Mouse (Mus musculus) spleen, adult 2 months (tissue): ENCODE measurements at regions not wholly inside any gene's neighbourhood (a gene's known extent, or its start where the extent isn't known, plus 50 kb on each side); places are given as distances from the start of the nearest gene placed in this dataset.

Experiments used
- DNase-seq, 2 experiments: peaks; one replicate each; pipeline versions ENCODE4 v3.0.0 to v3.0.0-alpha.2; 2012 to 2021; ENCODE audit warnings: low spot score in 2 of 2, low read depth in 1 of 2
- H3K27ac ChIP-seq: fragments of 200-500 bp; 2 replicates; pipeline ENCODE4 v1.5.1; 2012; ENCODE audit warnings: low read length, inconsistent platforms; ENCODE audit not compliant: insufficient read depth
- H3K27me3 ChIP-seq: fragments of 200-500 bp; 2 replicates; pipeline ENCODE4 v1.6.1; 2012; ENCODE audit warnings: mild to moderate bottlenecking, moderate library complexity, low read length, inconsistent platforms; ENCODE audit not compliant: control insufficient read depth, insufficient read depth
- H3K36me3 ChIP-seq: fragments of 200-500 bp; 2 replicates; pipeline ENCODE4 v1.6.1; 2012; ENCODE audit warnings: mild to moderate bottlenecking, low read length, inconsistent platforms; ENCODE audit not compliant: control insufficient read depth, insufficient read depth
- H3K4me1 ChIP-seq: fragments of 200-500 bp; 2 replicates; pipeline ENCODE4 v1.6.1; 2011; ENCODE audit warnings: inconsistent platforms; ENCODE audit not compliant: control insufficient read depth, insufficient read depth, insufficient read length
- H3K4me3 ChIP-seq: fragments of 200-500 bp; 2 replicates; pipeline ENCODE4 v1.5.1; 2011; ENCODE audit warnings: mild to moderate bottlenecking, inconsistent platforms; ENCODE audit not compliant: insufficient read depth, insufficient read length; ENCODE audit errors: extremely low read depth
- CTCF ChIP-seq: fragments of 200-500 bp; IDR thresholded peaks from 2 replicates; pipeline ENCODE4 v1.5.1; 2011; ENCODE audit warnings: mild to moderate bottlenecking, inconsistent platforms; ENCODE audit not compliant: insufficient read depth, insufficient read length, insufficient replicate concordance; ENCODE audit errors: extremely low read depth
- POLR2A ChIP-seq: fragments of 200-500 bp; IDR thresholded peaks from 2 replicates; pipeline ENCODE4 v1.6.1; 2011; ENCODE audit warnings: low read depth, low read length, inconsistent platforms
- whole genome bisulfite sequencing: fragments of 180-500 bp; shearing (Covaris S2); methylation state at CpG from one replicate; pipeline ENCODE4 v1.1.7; 2018; 5-methylcytosine and 5-hydroxymethylcytosine counted together

DNA sequence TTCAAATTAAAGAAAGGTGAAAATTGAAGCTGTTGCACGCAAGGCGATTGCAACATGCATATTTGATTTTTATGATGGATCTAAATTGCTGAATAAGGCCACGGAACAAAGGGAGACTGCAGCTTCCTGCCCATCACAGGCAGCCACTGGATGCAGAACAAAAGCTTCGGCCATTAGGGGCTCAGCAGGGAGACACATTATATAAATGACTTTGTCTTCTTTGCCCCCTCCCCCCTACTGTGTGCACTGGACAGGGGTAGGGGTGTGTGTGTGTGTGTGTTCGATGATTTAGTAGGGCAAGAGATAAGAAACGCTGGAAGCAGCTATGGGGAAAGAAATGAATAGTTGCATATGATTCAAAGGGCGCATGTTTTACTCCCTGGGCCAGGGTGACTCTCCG lies 481.2 kb upstream of the Pmfbp1 start:
- Histone ChIP-seq H3K27ac (no peak overlapping the region), H3K27me3 (no peaks in the 10 kb centered on the region), H3K4me1 (no peaks in the 10 kb centered on the region), H3K4me3 (no peak overlapping the region), H3K36me3 (no peaks in the 10 kb centered on the region)
- WGBS = 72% methylated on average over 8 of the region's 8 CpGs
- TF ChIP-seq CTCF (no peak), POLR2A (no peak)
- no peak for DNase-seq

DNA sequence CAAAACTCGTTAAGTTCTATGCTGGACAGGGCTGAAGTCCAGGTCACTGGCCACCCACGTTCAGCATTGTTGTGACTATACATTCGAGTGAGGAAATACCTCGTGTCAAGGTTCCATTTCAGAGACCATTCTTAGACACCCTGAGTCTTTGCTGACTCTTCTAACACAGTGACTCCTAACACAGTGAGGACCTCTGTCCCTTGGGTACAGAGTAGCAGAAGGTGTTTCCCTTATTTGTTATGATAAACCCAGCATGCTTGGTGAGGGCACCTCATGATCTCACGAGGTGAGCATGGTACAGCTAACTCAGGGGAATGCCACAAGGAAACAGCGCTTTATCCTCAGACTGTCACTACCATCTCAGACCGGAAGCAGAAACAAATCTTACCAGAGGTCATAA lies 480.2 kb upstream of the Pmfbp1 start:
- Histone ChIP-seq H3K27me3 (no peaks in the 10 kb centered on the region), H3K4me1 (no peaks in the 10 kb centered on the region), H3K36me3 (no peaks in the 10 kb centered on the region), H3K4me3 (no peak overlapping the region), H3K27ac (no peak overlapping the region)
- WGBS = 81% methylated on average over 7 of the region's 7 CpGs
- TF ChIP-seq CTCF (no peak), POLR2A (no peak)
- no peak for DNase-seq

DNA sequence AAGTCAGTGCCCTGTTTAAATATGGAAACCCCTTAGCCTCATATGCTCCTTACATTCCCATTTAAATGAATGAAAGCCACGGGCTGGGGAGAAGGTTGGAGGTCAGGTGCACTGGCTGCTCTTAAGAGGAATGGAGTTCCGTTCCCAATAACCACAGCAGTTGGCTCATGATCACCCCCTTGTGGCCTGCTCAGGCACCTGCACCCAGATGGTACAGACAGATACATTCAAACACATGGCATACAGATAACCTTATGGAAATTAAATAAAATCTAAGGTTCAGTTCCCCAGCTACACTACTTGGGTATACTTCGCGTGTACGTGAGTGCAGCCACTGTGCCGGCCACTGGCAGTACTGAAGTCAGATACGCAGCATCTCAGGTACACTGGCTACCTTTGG lies 479.1 kb upstream of the Pmfbp1 start:
- WGBS = 69% methylated on average over 7 of the region's 7 CpGs
- no peak for TF ChIP-seq POLR2A
- peak; percentile 52; the same call in 1 of the 2 replicates for TF ChIP-seq CTCF
- no peak for DNase-seq
- Histone ChIP-seq H3K4me1 (no peaks in the 10 kb centered on the region), H3K27ac (no peak overlapping the region), H3K4me3 (no peak overlapping the region), H3K27me3 (no peaks in the 10 kb centered on the region), H3K36me3 (no peaks in the 10 kb centered on the region)

DNA sequence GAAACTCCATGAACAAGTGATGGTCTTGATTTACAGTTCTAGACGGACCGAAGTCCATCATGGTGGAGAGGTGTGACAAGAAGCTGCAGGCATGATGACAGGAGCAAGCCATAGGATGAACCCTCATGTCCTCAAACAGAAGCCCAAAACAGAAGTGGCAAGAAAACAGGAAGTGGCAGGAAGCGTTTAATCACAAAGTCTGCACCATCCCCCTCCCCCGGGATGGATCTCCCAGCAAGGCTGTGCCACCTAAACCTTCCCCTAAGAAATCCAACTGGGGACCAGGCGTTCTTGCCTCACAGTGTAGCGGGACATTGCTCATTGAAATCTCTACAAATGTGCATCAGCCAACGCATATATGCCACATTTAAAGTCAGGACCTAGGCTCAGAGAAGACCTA lies 474.3 kb upstream of the Pmfbp1 start:
- DNase-seq = no peak
- H3K27me3 ChIP-seq = no peaks in the 10 kb centered on the region
- H3K4me3 ChIP-seq = no peak overlapping the region
- WGBS = 54% methylated on average over 7 of the region's 7 CpGs
- H3K4me1 ChIP-seq = no peaks in the 10 kb centered on the region
- no peak for TF ChIP-seq CTCF
- no peak for TF ChIP-seq POLR2A
- no peaks in the 10 kb centered on the region for H3K36me3 ChIP-seq
- H3K27ac ChIP-seq = no peak overlapping the region

GRCm38 (mm10) chr8:109020102-109020501 lies 473.7 kb upstream of the Pmfbp1 start:
- Histone ChIP-seq H3K36me3 (no peaks in the 10 kb centered on the region), H3K4me1 (no peaks in the 10 kb centered on the region), H3K27me3 (no peaks in the 10 kb centered on the region), H3K4me3 (no peak overlapping the region), H3K27ac (no peak overlapping the region)
- no peak for DNase-seq
- WGBS = 85% methylated on average over 4 of the region's 4 CpGs
- no peak for TF ChIP-seq CTCF
- no peak for TF ChIP-seq POLR2A

DNA sequence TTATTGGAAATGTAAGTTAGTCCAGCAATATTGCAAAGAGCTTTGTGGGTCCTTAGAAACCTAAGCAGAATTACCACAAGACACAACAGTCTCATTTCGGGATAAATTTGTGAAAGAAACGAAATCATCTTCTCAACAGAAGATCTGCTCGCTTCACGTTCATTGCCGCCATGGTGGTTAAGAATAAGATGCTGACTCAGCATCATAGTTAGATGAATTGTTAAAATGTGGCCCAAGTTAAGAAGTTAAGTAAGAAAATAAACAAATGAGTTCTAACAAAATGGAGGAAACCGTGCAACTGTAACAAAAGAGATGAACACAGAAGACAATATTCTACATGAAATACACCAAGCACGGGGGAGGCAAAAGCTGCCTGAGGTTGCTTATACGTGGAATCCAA lies 465.9 kb upstream of the Pmfbp1 start:
- TF ChIP-seq POLR2A (no peak), CTCF (no peak)
- H3K4me3 ChIP-seq = no peak overlapping the region
- no peaks in the 10 kb centered on the region for H3K4me1 ChIP-seq
- no peaks in the 10 kb centered on the region for H3K36me3 ChIP-seq
- no peaks in the 10 kb centered on the region for H3K27me3 ChIP-seq
- WGBS = 89% methylated on average over 8 of the region's 8 CpGs
- no peak for DNase-seq
- H3K27ac ChIP-seq = no peak overlapping the region

GRCm38 (mm10) chr8:109053608-109054007 lies 440.2 kb upstream of the Pmfbp1 start:
- 85% methylated on average over 4 of the region's 4 CpGs for WGBS
- H3K27me3 ChIP-seq = no peaks in the 10 kb centered on the region
- no peak overlapping the region for H3K4me3 ChIP-seq
- TF ChIP-seq POLR2A (no peak), CTCF (no peak)
- DNase-seq = no peak
- H3K27ac ChIP-seq = no peak overlapping the region
- H3K4me1 ChIP-seq = no peaks in the 10 kb centered on the region
- H3K36me3 ChIP-seq = no peaks in the 10 kb centered on the region
